Mouse (Mus musculus) embryonic facial prominence, embryonic 12.5 days (tissue): ENCODE data around the gene Atg101. TPM values are rescaled to one million over a fixed set of nuclear protein-coding genes. Genes with fewer than 3 reads are reported as not detected.

Experiments
- ATAC-seq: fragments of 200-750 bp; cut with Nextera tagmentation; 2 replicates; pipeline ENCODE4 v1.8.0; 2017; ENCODE audit not compliant: insufficient number of reproducible peaks, insufficient read depth, low FRiP score, low TSS enrichment
- H3K27ac ChIP-seq: fragments of 300-500 bp; sonication (generic); 2 replicates; pipeline ENCODE4 v1.5.1; 2016; ENCODE audit warnings: mild to moderate bottlenecking
- H3K27me3 ChIP-seq: fragments of 300-500 bp; sonication (generic); 2 replicates; pipeline ENCODE4 v1.6.1; 2016; ENCODE audit warnings: mild to moderate bottlenecking, moderate library complexity
- H3K36me3 ChIP-seq: fragments of 300-500 bp; sonication (generic); 2 replicates; pipeline ENCODE4 v1.6.1; 2016; ENCODE audit warnings: mild to moderate bottlenecking
- H3K4me1 ChIP-seq: fragments of 300-500 bp; sonication (generic); 2 replicates; pipeline ENCODE4 v1.6.1; 2016
- H3K4me2 ChIP-seq: fragments of 300-500 bp; sonication (generic); replicated peaks from 2 replicates; pipeline ENCODE4 v1.6.1; 2016; ENCODE audit warnings: mild to moderate bottlenecking, moderate library complexity
- H3K4me3 ChIP-seq: fragments of 300-500 bp; sonication (generic); 2 replicates; pipeline ENCODE4 v1.5.1; 2016; ENCODE audit warnings: mild to moderate bottlenecking
- H3K9ac ChIP-seq: fragments of 300-500 bp; sonication (generic); 2 replicates; pipeline ENCODE4 v1.6.1; 2016; ENCODE audit warnings: mild to moderate bottlenecking, moderate library complexity
- H3K9me3 ChIP-seq: fragments of 300-500 bp; sonication (generic); 2 replicates; pipeline ENCODE4 v1.6.1; 2016; ENCODE audit warnings: mild to moderate bottlenecking, moderate library complexity
- WGBS: fragments of 180-500 bp; shearing (Covaris S2); methylation state at CpG from one replicate; pipeline ENCODE4 v1.1.7; 2016; 5-methylcytosine and 5-hydroxymethylcytosine counted together
- polyA plus RNA-seq: library from polyadenylated mRNA; unstranded; fragments of >200 nt; fragmentation: Nextera tagmentation; extraction: Ambion mirVana; gene quantifications from 2 replicates; pipeline ENCODE4 v1.2.1, GENCODE M21; 2016

Gene Atg101
- polyA plus RNA-seq, result 61.7 and 64.5 TPM in 2 replicates

DNA sequence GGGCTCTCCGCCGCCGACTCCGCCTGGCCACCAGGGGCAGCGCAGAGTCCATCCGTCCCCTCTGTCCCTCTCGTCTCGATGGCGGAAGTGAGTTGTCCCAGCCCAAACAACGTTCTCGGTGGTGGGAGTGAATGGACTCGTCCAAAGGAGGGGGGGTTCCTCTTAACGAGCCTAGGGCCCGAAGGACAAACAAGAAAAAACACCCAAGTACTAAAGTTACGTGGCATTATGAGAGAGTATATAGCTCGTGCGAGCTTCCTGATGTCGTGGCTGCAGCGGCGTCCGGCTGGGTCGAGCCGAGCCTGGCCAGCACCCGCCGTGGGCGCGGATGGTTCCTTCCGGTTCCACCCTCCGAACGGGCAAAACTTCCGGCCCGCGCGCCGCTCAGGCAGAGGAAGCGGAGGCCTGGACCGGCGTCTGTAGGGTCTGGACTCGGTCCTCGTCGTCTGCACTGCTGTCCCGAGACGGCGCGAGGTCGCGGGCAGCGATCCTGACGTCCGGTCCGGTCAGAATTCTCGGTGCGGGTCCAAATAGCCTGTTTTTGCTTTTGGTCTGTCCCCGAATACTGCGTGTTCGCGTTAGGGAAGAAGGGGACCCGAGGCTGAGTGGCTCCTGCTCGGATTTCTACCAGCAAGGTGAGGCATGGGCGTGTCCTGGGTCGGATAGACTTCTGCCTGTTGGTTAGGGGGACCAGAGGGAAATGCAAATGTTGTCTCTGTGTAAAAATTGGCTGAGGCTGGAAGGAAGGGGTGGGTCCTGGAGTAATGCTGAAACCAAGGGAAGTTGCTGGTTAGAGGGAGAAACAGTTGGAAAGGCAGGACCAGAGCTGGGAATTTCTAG, at the start of gene Atg101:
TSS of gene Atg101 (plus strand) at position 362 of the 840 bp plus-strand sequence.
- peaks cover 12% of the 10 kb centered on the region for H3K4me1 ChIP-seq
- no peaks in the 10 kb centered on the region for H3K27me3 ChIP-seq
- peaks cover 23% of the 10 kb centered on the region for H3K36me3 ChIP-seq
- peak; percentile 65 for ATAC-seq
- peak within 1 kb of the TSS; percentile 85 for H3K9ac ChIP-seq
- WGBS, result under 1% methylated on average over 61 of the region's 61 CpGs
- peak within 1 kb of the TSS; percentile 63; the same call in 1 of the 2 replicates for H3K27ac ChIP-seq
- peak within 1 kb of the TSS; percentile 89 for H3K4me3 ChIP-seq
- peak within 1 kb of the TSS; percentile 88 for H3K4me2 ChIP-seq
- no peaks in the 10 kb centered on the region for H3K9me3 ChIP-seq

- no peak for ATAC-seq
- WGBS, result 68% methylated on average over 10 of the region's 10 CpGs
- Histone ChIP-seq H3K4me3 (no peak overlapping the region), H3K27ac (no peak overlapping the region), H3K9ac (no peak overlapping the region), H3K27me3 (no peaks in the 10 kb centered on the region), H3K4me1 (peaks cover 36% of the 10 kb centered on the region), H3K9me3 (no peaks in the 10 kb centered on the region), H3K4me2 (no peak overlapping the region), H3K36me3 (peaks cover 27% of the 10 kb centered on the region)
Measured at GRCm38 (mm10) chr15:101234611-101235341, 49.3 kb upstream of the Atg101 start.

- no peak for ATAC-seq
- no peaks in the 10 kb centered on the region for H3K27me3 ChIP-seq
- WGBS, result 39% methylated on average over 5 of the region's 5 CpGs
- H3K4me1 ChIP-seq, result peaks cover 36% of the 10 kb centered on the region
- H3K9me3 ChIP-seq, result no peaks in the 10 kb centered on the region
- no peak overlapping the region for H3K9ac ChIP-seq
- no peak overlapping the region for H3K4me2 ChIP-seq
- H3K4me3 ChIP-seq, result no peak overlapping the region
- no peak overlapping the region for H3K27ac ChIP-seq
- H3K36me3 ChIP-seq, result peaks cover 21% of the 10 kb centered on the region
Measured at GRCm38 (mm10) chr15:101235342-101235698, 48.8 kb upstream of the Atg101 start.

DNA sequence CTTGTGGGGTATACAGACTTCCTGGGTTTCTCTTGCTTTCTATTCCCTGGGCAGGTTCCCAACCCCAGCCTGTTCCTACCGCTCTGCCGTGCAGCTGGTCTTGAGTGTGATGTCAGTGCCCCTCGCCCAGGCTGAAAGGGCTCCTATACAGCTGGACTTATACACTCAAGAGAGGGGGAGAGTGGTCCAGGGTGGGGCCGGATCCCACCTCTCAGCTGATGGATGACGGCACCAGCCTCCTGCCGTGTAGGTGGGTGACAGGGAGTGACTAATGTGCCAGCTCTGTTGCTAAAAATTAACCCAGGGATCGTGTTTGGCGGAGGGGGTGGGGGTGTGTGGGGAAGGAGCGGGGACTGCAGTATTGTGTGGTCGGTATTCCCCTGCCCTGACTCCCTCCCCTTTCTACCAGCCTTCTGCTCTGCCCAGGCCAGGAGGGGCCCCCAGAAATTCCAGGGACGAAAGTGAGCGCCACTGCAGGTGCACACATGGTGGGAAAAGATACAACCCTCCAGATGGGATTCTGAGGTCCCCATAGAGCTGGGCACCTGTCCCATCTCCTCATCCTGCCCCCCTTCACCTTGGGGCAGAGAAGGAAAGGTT, 48.2 kb upstream of the Atg101 start:
- no peak overlapping the region for H3K9ac ChIP-seq
- no peaks in the 10 kb centered on the region for H3K27me3 ChIP-seq
- no peak overlapping the region for H3K4me3 ChIP-seq
- peaks cover 16% of the 10 kb centered on the region for H3K36me3 ChIP-seq
- no peak overlapping the region for H3K4me2 ChIP-seq
- peaks cover 36% of the 10 kb centered on the region for H3K4me1 ChIP-seq
- WGBS, result 36% methylated on average over 12 of the region's 12 CpGs
- H3K27ac ChIP-seq, result no peak overlapping the region
- no peaks in the 10 kb centered on the region for H3K9me3 ChIP-seq
- ATAC-seq, result no peak

DNA sequence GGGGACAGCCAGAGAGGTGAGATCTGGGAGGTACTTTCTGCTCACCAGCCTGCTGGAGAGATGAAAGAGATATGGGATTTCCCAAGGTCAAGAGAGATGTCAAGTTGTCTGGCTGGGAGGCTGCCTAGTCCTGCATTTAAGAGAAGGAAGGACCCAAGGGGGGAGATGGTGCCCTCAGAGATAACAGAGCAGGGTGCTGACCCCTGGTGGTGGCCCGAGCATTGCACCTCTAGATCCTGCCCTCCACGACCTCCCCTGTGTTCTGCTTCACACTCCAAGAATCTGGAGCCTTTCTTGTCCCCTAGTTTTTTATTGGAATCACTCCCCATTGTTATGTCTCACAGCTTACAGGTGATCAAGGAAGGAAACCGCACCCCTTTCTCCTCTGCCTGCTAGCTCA, 47.2 kb upstream of the Atg101 start:
- 10% methylated on average over 3 of the region's 3 CpGs for WGBS
- Histone ChIP-seq H3K9me3 (no peaks in the 10 kb centered on the region), H3K4me2 (no peak overlapping the region), H3K4me3 (no peak overlapping the region), H3K36me3 (0 out of 2 replicates have a peak, but pooled peaks cover 6% of the 10 kb centered on the region), H3K27ac (no peak overlapping the region), H3K27me3 (no peaks in the 10 kb centered on the region), H3K9ac (no peak overlapping the region), H3K4me1 (peaks cover 34% of the 10 kb centered on the region)
- ATAC-seq, result no peak

DNA sequence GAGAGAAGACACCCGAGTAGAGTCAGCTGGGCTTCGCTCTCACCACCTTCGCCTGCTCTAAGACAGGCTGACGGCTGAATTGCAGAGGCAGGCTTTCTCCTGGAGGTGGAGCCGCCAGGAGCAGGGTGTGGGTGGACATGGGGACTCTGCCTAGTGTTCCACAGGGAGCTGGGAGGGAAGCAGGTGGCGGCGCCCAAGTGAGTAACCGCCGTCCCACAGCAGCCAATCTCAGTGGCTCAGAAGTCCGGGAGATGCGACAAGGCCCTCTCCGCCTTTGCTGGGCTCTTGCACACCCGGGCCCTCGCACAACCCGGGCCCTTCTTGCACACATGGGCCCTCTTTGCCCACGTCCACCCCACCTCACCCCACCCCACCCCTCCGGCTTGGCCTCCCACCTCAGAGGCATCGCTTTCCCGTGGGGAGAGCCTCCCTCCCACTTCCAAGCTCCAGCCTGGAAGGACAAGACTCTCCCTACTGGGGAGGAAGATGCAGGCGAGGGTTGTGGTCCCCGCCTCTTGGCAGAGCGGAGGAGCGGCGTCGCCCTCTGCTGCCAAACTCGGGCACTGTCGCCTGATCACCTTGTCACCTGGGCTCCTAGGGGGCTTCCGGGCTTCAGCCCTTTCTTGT, 45.1 kb upstream of the Atg101 start:
- 7% methylated on average over 28 of the region's 28 CpGs for WGBS
- H3K4me1 ChIP-seq, result peaks cover 32% of the 10 kb centered on the region
- H3K4me2 ChIP-seq, result peak overlapping the region; percentile 56
- H3K9ac ChIP-seq, result peak overlapping the region; percentile 41; the same call in 1 of the 2 replicates
- no peaks in the 10 kb centered on the region for H3K9me3 ChIP-seq
- peak; percentile 32; the same call in 1 of the 2 replicates for ATAC-seq
- no peaks in the 10 kb centered on the region for H3K36me3 ChIP-seq
- no peaks in the 10 kb centered on the region for H3K27me3 ChIP-seq
- H3K27ac ChIP-seq, result no peak overlapping the region
- H3K4me3 ChIP-seq, result peak overlapping the region; percentile 29

- WGBS, result 64% methylated on average over 8 of the region's 8 CpGs
Measured at GRCm38 (mm10) chr15:101239821-101240220, 44.3 kb upstream of the Atg101 start.

DNA sequence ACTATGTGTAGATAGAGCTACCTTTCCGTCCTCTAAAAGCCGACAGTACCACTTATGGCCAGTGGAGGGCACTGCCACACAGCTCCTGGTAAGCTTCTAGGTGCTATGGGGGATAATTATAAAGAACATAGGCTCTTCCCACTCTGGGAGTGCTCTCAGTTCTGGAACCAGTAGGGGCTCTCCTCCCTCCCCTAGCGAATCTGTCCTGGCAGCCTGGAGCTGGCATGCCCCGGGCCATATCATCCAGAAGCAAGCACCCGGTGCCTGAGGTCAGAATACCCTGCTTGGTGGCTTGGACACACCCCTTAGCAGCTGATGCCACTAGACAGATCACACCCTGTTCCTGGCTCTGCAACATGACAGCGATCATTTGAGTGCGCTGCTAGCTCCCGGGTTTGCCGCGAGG, 43.3 kb upstream of the Atg101 start:
- peaks cover 23% of the 10 kb centered on the region for H3K4me1 ChIP-seq
- H3K4me2 ChIP-seq, result peak overlapping the region; percentile 36; the same call in 1 of the 2 replicates
- H3K9ac ChIP-seq, result 0 out of 2 replicates have a peak overlapping the region, but pooled peaks have one; percentile 17
- H3K9me3 ChIP-seq, result no peaks in the 10 kb centered on the region
- ATAC-seq, result peak; percentile 29; the same call in 1 of the 2 replicates
- WGBS, result 6% methylated on average over 10 of the region's 10 CpGs
- H3K36me3 ChIP-seq, result no peaks in the 10 kb centered on the region
- H3K27me3 ChIP-seq, result no peaks in the 10 kb centered on the region
- H3K27ac ChIP-seq, result peak overlapping the region; percentile 42; the same call in 1 of the 2 replicates
- H3K4me3 ChIP-seq, result 0 out of 2 replicates have a peak overlapping the region, but pooled peaks have one; percentile 8

More at GRCm38 (mm10) chr15:101239821-101240220, 44.3 kb upstream of the Atg101 start:
- Histone ChIP-seq H3K9ac (no peak overlapping the region), H3K27ac (no peak overlapping the region), H3K4me1 (peaks cover 28% of the 10 kb centered on the region), H3K36me3 (no peaks in the 10 kb centered on the region), H3K4me2 (no peak overlapping the region), H3K4me3 (no peak overlapping the region), H3K27me3 (no peaks in the 10 kb centered on the region), H3K9me3 (no peaks in the 10 kb centered on the region)
- ATAC-seq, result no peak

DNA sequence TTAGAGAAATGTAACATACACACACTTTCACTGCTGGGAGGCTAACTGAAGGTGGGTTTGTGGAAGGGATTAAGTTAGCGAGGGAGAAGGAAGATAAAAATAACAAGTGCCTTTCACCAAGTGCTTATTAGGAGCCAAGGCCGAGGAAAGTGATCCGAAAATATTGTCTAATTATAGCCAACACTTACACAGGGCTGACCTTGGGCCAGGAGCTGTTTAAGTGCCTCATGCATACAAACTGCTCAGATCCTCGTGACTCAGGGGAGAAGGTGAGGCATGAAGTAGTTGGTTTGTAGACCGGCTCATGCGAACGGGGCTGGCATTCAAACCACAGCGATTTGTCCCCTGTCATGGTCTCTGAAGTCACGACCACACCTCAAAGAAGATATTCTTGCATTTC, 42.8 kb upstream of the Atg101 start:
- Histone ChIP-seq H3K4me2 (peak overlapping the region; percentile 36; the same call in 1 of the 2 replicates), H3K36me3 (no peaks in the 10 kb centered on the region), H3K9ac (0 out of 2 replicates have a peak overlapping the region, but pooled peaks have one; percentile 17), H3K4me1 (peaks cover 20% of the 10 kb centered on the region), H3K4me3 (0 out of 2 replicates have a peak overlapping the region, but pooled peaks have one; percentile 8), H3K9me3 (no peaks in the 10 kb centered on the region), H3K27me3 (no peaks in the 10 kb centered on the region), H3K27ac (peak overlapping the region; percentile 42; the same call in 1 of the 2 replicates)
- WGBS, result 54% methylated on average over 9 of the region's 9 CpGs
- ATAC-seq, result no peak

DNA sequence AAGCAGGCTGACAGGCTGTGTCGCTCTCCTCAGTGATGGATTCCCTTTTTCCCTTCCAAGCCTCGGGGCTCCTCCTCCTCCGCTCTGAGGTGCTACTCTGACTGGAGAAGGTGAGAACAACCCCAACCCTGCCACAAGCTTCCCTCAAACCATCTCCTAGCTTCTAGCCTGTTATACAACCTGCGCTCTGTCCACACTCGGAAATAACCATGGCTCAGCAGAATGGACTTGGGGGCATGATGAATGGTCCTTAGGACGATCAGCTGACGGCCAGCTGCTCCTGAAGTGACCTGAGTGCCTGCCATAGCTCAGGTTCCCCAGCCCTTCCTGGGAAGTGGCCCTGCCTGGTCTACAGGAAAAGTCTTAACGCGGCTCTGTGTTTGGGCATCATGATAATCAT, 42.2 kb upstream of the Atg101 start:
- Histone ChIP-seq H3K4me2 (no peak overlapping the region), H3K9ac (no peak overlapping the region), H3K27me3 (no peaks in the 10 kb centered on the region), H3K27ac (no peak overlapping the region), H3K36me3 (no peaks in the 10 kb centered on the region), H3K9me3 (no peaks in the 10 kb centered on the region), H3K4me1 (peaks cover 21% of the 10 kb centered on the region), H3K4me3 (no peak overlapping the region)
- ATAC-seq, result no peak
- WGBS, result 75% methylated on average over 9 of the region's 9 CpGs

DNA sequence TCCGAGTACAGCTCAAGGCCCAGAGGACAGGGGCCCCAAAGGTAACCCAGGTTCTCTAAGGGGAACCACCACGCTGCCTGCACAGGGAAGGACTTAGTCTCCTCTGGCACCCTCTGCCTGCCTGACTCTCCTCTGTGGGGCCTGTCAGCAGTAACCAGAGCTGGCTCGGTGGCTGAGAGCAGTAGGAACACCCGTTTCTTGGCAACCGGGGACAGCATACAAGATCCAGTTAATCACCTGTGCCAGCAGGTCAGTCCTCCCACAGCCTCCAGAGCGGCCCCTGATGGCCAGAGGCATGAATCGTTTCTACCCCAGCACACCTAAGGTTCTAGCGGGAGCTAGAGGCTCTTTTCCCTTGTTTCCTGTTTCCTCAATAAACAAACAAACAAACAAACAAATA, 41.4 kb upstream of the Atg101 start:
- ATAC-seq, result no peak
- 18% methylated on average over 8 of the region's 8 CpGs for WGBS
- no peak overlapping the region for H3K27ac ChIP-seq
- H3K9me3 ChIP-seq, result no peaks in the 10 kb centered on the region
- no peak overlapping the region for H3K4me3 ChIP-seq
- H3K36me3 ChIP-seq, result no peaks in the 10 kb centered on the region
- peaks cover 26% of the 10 kb centered on the region for H3K4me1 ChIP-seq
- no peak overlapping the region for H3K4me2 ChIP-seq
- no peak overlapping the region for H3K9ac ChIP-seq
- H3K27me3 ChIP-seq, result no peaks in the 10 kb centered on the region
